Mouse (Mus musculus) liver, embryonic 12.5 days (tissue): ENCODE results near the gene Olfr803. TPM values are rescaled to one million over a fixed set of nuclear protein-coding genes. Genes with fewer than 3 reads are reported as not detected.

Source experiments
- ATAC-seq: fragments of 200-750 bp; cut with Nextera tagmentation; 2 replicates; pipeline ENCODE4 v1.8.0; 2017; ENCODE audit warnings: moderate number of reproducible peaks, mild to moderate bottlenecking, moderate library complexity
- H3K27ac ChIP-seq: fragments of 300-500 bp; sonication (generic); 2 replicates; pipeline ENCODE4 v1.5.1; 2016; ENCODE audit warnings: mild to moderate bottlenecking
- H3K27me3 ChIP-seq: fragments of 300-500 bp; sonication (generic); replicated peaks from 2 replicates; pipeline ENCODE4 v1.6.1; 2016; ENCODE audit warnings: mild to moderate bottlenecking, moderate library complexity
- H3K36me3 ChIP-seq: fragments of 300-500 bp; sonication (generic); 2 replicates; pipeline ENCODE4 v1.6.1; 2016; ENCODE audit warnings: mild to moderate bottlenecking, moderate library complexity
- H3K4me1 ChIP-seq: fragments of 300-500 bp; sonication (generic); 2 replicates; pipeline ENCODE4 v1.6.1; 2016
- H3K4me2 ChIP-seq: fragments of 300-500 bp; sonication (generic); 2 replicates; pipeline ENCODE4 v1.6.1; 2016; ENCODE audit warnings: mild to moderate bottlenecking, moderate library complexity
- H3K4me3 ChIP-seq: fragments of 300-500 bp; sonication (generic); 2 replicates; pipeline ENCODE4 v1.5.1; 2016; ENCODE audit warnings: mild to moderate bottlenecking, moderate library complexity
- H3K9ac ChIP-seq: fragments of 300-500 bp; sonication (generic); 2 replicates; pipeline ENCODE4 v1.6.1; 2016; ENCODE audit warnings: mild to moderate bottlenecking, moderate library complexity
- H3K9me3 ChIP-seq: fragments of 300-500 bp; sonication (generic); replicated peaks from 2 replicates; pipeline ENCODE4 v1.6.1; 2016; ENCODE audit warnings: mild to moderate bottlenecking, moderate library complexity
- WGBS: fragments of 180-500 bp; shearing (Covaris S2); methylation state at CpG from one replicate; pipeline ENCODE4 v1.1.7; 2016; ENCODE audit not compliant: insufficient replicate concordance; 5-methylcytosine and 5-hydroxymethylcytosine counted together
- microRNA-seq: library from miRNA; unstranded; fragments of <30 nt; microRNA quantifications from one replicate; pipeline ENCODE4, GENCODE M21; 2017
- polyA plus RNA-seq: library from polyadenylated mRNA; unstranded; fragments of >200 nt; fragmentation: Nextera tagmentation; extraction: Ambion mirVana; gene quantifications from 2 replicates; pipeline ENCODE4 v1.2.1, GENCODE M21; 2016

Olfr803 gene
- not detected in 2 replicates for polyA plus RNA-seq

GRCm38 (mm10) chr10:129694186-129694585 lies at the start of gene Olfr803:
Gene Olfr803, minus strand, starts transcription at chr10:129694286.
- Histone ChIP-seq H3K4me2 (no peak within 1 kb of the TSS), H3K27ac (no peak within 1 kb of the TSS), H3K36me3 (no peaks in the 10 kb centered on the region), H3K9me3 (no peaks in the 10 kb centered on the region), H3K4me1 (no peaks in the 10 kb centered on the region), H3K9ac (no peak within 1 kb of the TSS), H3K4me3 (no peak within 1 kb of the TSS), H3K27me3 (no peaks in the 10 kb centered on the region)
- ATAC-seq = no peak
- 57% methylated on average over 2 of the region's 2 CpGs for WGBS

- no peak within 1 kb of the TSS for H3K27ac ChIP-seq
- no peak for ATAC-seq
- H3K27me3 ChIP-seq = no peaks in the 10 kb centered on the region
- H3K9me3 ChIP-seq = no peaks in the 10 kb centered on the region
- H3K4me2 ChIP-seq = no peak within 1 kb of the TSS
- no peak within 1 kb of the TSS for H3K4me3 ChIP-seq
- no peaks in the 10 kb centered on the region for H3K4me1 ChIP-seq
- no peak within 1 kb of the TSS for H3K9ac ChIP-seq
- no peaks in the 10 kb centered on the region for H3K36me3 ChIP-seq
Observed at GRCm38 (mm10) chr10:129741821-129742220, 47.7 kb upstream of the Olfr803 start, which contains the start of gene Olfr806. Gene Olfr806, minus strand, starts transcription at chr10:129741921.

- Histone ChIP-seq H3K4me2 (no peak within 1 kb of the TSS), H3K9me3 (no peaks in the 10 kb centered on the region), H3K9ac (no peak within 1 kb of the TSS), H3K27me3 (no peaks in the 10 kb centered on the region), H3K4me3 (no peak within 1 kb of the TSS), H3K27ac (no peak within 1 kb of the TSS), H3K36me3 (no peaks in the 10 kb centered on the region), H3K4me1 (no peaks in the 10 kb centered on the region)
- 76% methylated on average over 2 of the region's 2 CpGs for WGBS
- ATAC-seq = no peak
Observed at GRCm38 (mm10) chr10:129729275-129729674, 35.2 kb upstream of the Olfr803 start, which contains the start of gene Olfr805. Gene Olfr805, minus strand, starts transcription at chr10:129729375.

- no peak for ATAC-seq
- no peak within 1 kb of the TSS for H3K9ac ChIP-seq
- no peaks in the 10 kb centered on the region for H3K9me3 ChIP-seq
- no peaks in the 10 kb centered on the region for H3K4me1 ChIP-seq
- H3K27me3 ChIP-seq = no peaks in the 10 kb centered on the region
- no peak within 1 kb of the TSS for H3K27ac ChIP-seq
- H3K36me3 ChIP-seq = no peaks in the 10 kb centered on the region
- no peak within 1 kb of the TSS for H3K4me3 ChIP-seq
- no peak within 1 kb of the TSS for H3K4me2 ChIP-seq
Observed at GRCm38 (mm10) chr10:129702910-129703309, 8.8 kb upstream of the Olfr803 start, which contains the start of gene Olfr804. Gene Olfr804, plus strand, starts transcription at chr10:129703210.

GRCm38 (mm10) chr10:129688069-129688468 lies 6.0 kb downstream of the Olfr803 start, which contains the start of gene Olfr802:
Gene Olfr802, minus strand, starts transcription at chr10:129688169.
- no peaks in the 10 kb centered on the region for H3K36me3 ChIP-seq
- H3K4me3 ChIP-seq = no peak within 1 kb of the TSS
- H3K4me2 ChIP-seq = no peak within 1 kb of the TSS
- no peak for ATAC-seq
- H3K9ac ChIP-seq = no peak within 1 kb of the TSS
- no peaks in the 10 kb centered on the region for H3K27me3 ChIP-seq
- 55% methylated on average over 1 of the region's 1 CpGs for whole genome bisulfite sequencing
- no peak within 1 kb of the TSS for H3K27ac ChIP-seq
- no peaks in the 10 kb centered on the region for H3K4me1 ChIP-seq
- no peaks in the 10 kb centered on the region for H3K9me3 ChIP-seq

GRCm38 (mm10) chr10:129673765-129674164 lies 20.3 kb downstream of the Olfr803 start, which contains the start of gene Olfr801:
Gene Olfr801, minus strand, starts transcription at chr10:129673865.
- H3K4me1 ChIP-seq = no peaks in the 10 kb centered on the region
- no peak within 1 kb of the TSS for H3K4me3 ChIP-seq
- no peak for ATAC-seq
- no peak within 1 kb of the TSS for H3K4me2 ChIP-seq
- H3K9me3 ChIP-seq = no peaks in the 10 kb centered on the region
- WGBS = 59% methylated on average over 1 of the region's 1 CpGs
- H3K27ac ChIP-seq = no peak within 1 kb of the TSS
- H3K27me3 ChIP-seq = no peaks in the 10 kb centered on the region
- no peaks in the 10 kb centered on the region for H3K36me3 ChIP-seq
- no peak within 1 kb of the TSS for H3K9ac ChIP-seq

GRCm38 (mm10) chr10:129657394-129657793 lies 36.7 kb downstream of the Olfr803 start, which contains the start of gene Olfr800:
Gene Olfr800, plus strand, starts transcription at chr10:129657694.
- no peak for ATAC-seq
- no peaks in the 10 kb centered on the region for H3K36me3 ChIP-seq

GRCm38 (mm10) chr10:129651763-129652162 lies 42.3 kb downstream of the Olfr803 start:
- no peak overlapping the region for H3K4me2 ChIP-seq
- 74% methylated on average over 1 of the region's 1 CpGs for WGBS
- ATAC-seq = no peak
- H3K4me3 ChIP-seq = no peak overlapping the region
- no peak overlapping the region for H3K9ac ChIP-seq
- no peaks in the 10 kb centered on the region for H3K36me3 ChIP-seq
- H3K9me3 ChIP-seq = peaks cover 7% of the 10 kb centered on the region; the same call in 1 of the 2 replicates
- no peaks in the 10 kb centered on the region for H3K4me1 ChIP-seq
- H3K27me3 ChIP-seq = no peaks in the 10 kb centered on the region
- no peak overlapping the region for H3K27ac ChIP-seq

More at GRCm38 (mm10) chr10:129657394-129657793, 36.7 kb downstream of the Olfr803 start, which contains the start of gene Olfr800:
- no peaks in the 10 kb centered on the region for H3K4me1 ChIP-seq
- no peak within 1 kb of the TSS for H3K27ac ChIP-seq
- H3K9ac ChIP-seq = no peak within 1 kb of the TSS
- no peak within 1 kb of the TSS for H3K4me2 ChIP-seq
- no peaks in the 10 kb centered on the region for H3K27me3 ChIP-seq
- no peak within 1 kb of the TSS for H3K4me3 ChIP-seq
- H3K9me3 ChIP-seq = 0 out of 2 replicates have a peak, but pooled peaks cover 4% of the 10 kb centered on the region

Small RNA genes lying within 50 kb of the gene (microRNA-seq; reads per million reads assigned to microRNA genes)
- not detected for gene Gm24485

Other genes with a start within 250 kb of the Olfr803 start
- gene Olfr787, start 232.4 kb downstream of the Olfr803 start, polyA plus RNA-seq = not detected in 2 replicates
- not detected in 2 replicates for gene Olfr788, start 223.3 kb downstream of the Olfr803 start, polyA plus RNA-seq
- not detected in 2 replicates for gene Olfr789, start 209.5 kb downstream of the Olfr803 start, polyA plus RNA-seq
- gene Olfr790, start 195.8 kb downstream of the Olfr803 start, polyA plus RNA-seq = not detected in 2 replicates
- not detected in 2 replicates for gene Olfr791, start 172.5 kb downstream of the Olfr803 start, polyA plus RNA-seq
- not detected in 2 replicates for gene Olfr792, start 155.1 kb downstream of the Olfr803 start, polyA plus RNA-seq
- gene Olfr794, start 126.6 kb downstream of the Olfr803 start, polyA plus RNA-seq = not detected in 2 replicates
- not detected in 2 replicates for gene Olfr796, start 81.7 kb downstream of the Olfr803 start, polyA plus RNA-seq
- not detected in 2 replicates for gene Olfr798, start 66.4 kb downstream of the Olfr803 start, polyA plus RNA-seq
- not detected in 2 replicates for gene Olfr799, start 56.8 kb downstream of the Olfr803 start, polyA plus RNA-seq
- not detected in 2 replicates for gene Olfr800, start 36.6 kb downstream of the Olfr803 start, polyA plus RNA-seq
- not detected in 2 replicates for gene Olfr801, start 20.4 kb downstream of the Olfr803 start, polyA plus RNA-seq
- gene Olfr802, start 6.1 kb downstream of the Olfr803 start, polyA plus RNA-seq = not detected in 2 replicates
- gene Olfr804, start 8.9 kb upstream of the Olfr803 start, polyA plus RNA-seq = not detected in 2 replicates
- not detected in 2 replicates for gene Olfr805, start 35.1 kb upstream of the Olfr803 start, polyA plus RNA-seq
- not detected in 2 replicates for gene Olfr806, start 47.6 kb upstream of the Olfr803 start, polyA plus RNA-seq
- not detected in 2 replicates for gene Olfr807, start 63.5 kb upstream of the Olfr803 start, polyA plus RNA-seq
- not detected in 2 replicates for gene Olfr808, start 71.2 kb upstream of the Olfr803 start, polyA plus RNA-seq
- gene Olfr809, start 80.4 kb upstream of the Olfr803 start, polyA plus RNA-seq = not detected in 2 replicates
- not detected in 2 replicates for gene Olfr810, start 100.6 kb upstream of the Olfr803 start, polyA plus RNA-seq
- not detected in 2 replicates for gene Olfr811, start 110.1 kb upstream of the Olfr803 start, polyA plus RNA-seq
- not detected in 2 replicates for gene Olfr812, start 151.8 kb upstream of the Olfr803 start, polyA plus RNA-seq
- gene Olfr813, start 161.1 kb upstream of the Olfr803 start, polyA plus RNA-seq = not detected in 2 replicates
- not detected in 2 replicates for gene Olfr814, start 185.6 kb upstream of the Olfr803 start, polyA plus RNA-seq
- gene Olfr815, start 211.6 kb upstream of the Olfr803 start, polyA plus RNA-seq = not detected in 2 replicates
- not detected in 2 replicates for gene Olfr816, start 221.3 kb upstream of the Olfr803 start, polyA plus RNA-seq